Mouse (Mus musculus): ENCODE measurements around the gene Lnx2. TPM values are rescaled to one million over a fixed set of nuclear protein-coding genes. Genes with fewer than 3 reads are reported as not detected.

The Lnx2 gene
- polyA plus RNA-seq, 1 experiment from 2014 or later, result 9.9 TPM

- Histone ChIP-seq H3K27ac (ENCODE audit: low read depth, low read length) (no peak overlapping the region), H3K36me3 (ENCODE audit: control insufficient read depth, insufficient read depth, low read length) (no peaks in the 10 kb centered on the region), H3K4me1 (replicated peaks; ENCODE audit: control insufficient read depth, insufficient read depth, low read length) (no peaks in the 10 kb centered on the region), H3K9me3 (ENCODE audit: control insufficient read depth, low read length) (no peaks in the 10 kb centered on the region), H3K9ac (ENCODE audit: low read length) (no peak overlapping the region), H3K27me3 (ENCODE audit: control insufficient read depth, insufficient read depth, low read length) (no peaks in the 10 kb centered on the region), H3K4me2 (ENCODE audit: low read depth, low read length, severe bottlenecking) (no peak overlapping the region), H3K4me3 (ENCODE audit: low read depth, low read length) (no peak overlapping the region)
- WGBS, result 89% methylated on average over 9 of the region's 9 CpGs
- ATAC-seq (replicated peaks; ENCODE audit: low FRiP score) (no peak), DNase-seq (ENCODE audit: low spot score) (no peak)
These were observed 18.6 kb downstream of the Lnx2 start for GRCm38 (mm10) chr5:147057626-147058414.

GRCm38 (mm10) chr5:147056712-147057290, 19.6 kb downstream of the Lnx2 start:
- 89% methylated on average over 10 of the region's 10 CpGs for WGBS
- H3K4me2 ChIP-seq (ENCODE audit: low read depth, low read length, severe bottlenecking), result no peak overlapping the region
- ATAC-seq (replicated peaks; ENCODE audit: low FRiP score), result no peak

GRCm38 (mm10) chr5:147055572-147056245, 20.7 kb downstream of the Lnx2 start:
- no peak for DNase-seq (ENCODE audit: low spot score)
- Histone ChIP-seq H3K27ac (ENCODE audit: low read depth, low read length) (no peak overlapping the region), H3K9me3 (ENCODE audit: control insufficient read depth, low read length) (no peaks in the 10 kb centered on the region), H3K27me3 (ENCODE audit: control insufficient read depth, insufficient read depth, low read length) (no peaks in the 10 kb centered on the region), H3K4me3 (ENCODE audit: low read depth, low read length) (no peak overlapping the region), H3K36me3 (ENCODE audit: control insufficient read depth, insufficient read depth, low read length) (no peaks in the 10 kb centered on the region), H3K4me1 (replicated peaks; ENCODE audit: control insufficient read depth, insufficient read depth, low read length) (no peaks in the 10 kb centered on the region; the same call in 1 of the 2 replicates), H3K4me2 (ENCODE audit: low read depth, low read length, severe bottlenecking) (no peak overlapping the region), H3K9ac (ENCODE audit: low read length) (no peak overlapping the region)
- WGBS, result 89% methylated on average over 6 of the region's 6 CpGs
- no peak for ATAC-seq (replicated peaks; ENCODE audit: low FRiP score)

More at GRCm38 (mm10) chr5:147056712-147057290, 19.6 kb downstream of the Lnx2 start:
- no peaks in the 10 kb centered on the region; the same call in 1 of the 2 replicates for H3K4me1 ChIP-seq (replicated peaks; ENCODE audit: control insufficient read depth, insufficient read depth, low read length)
- no peak overlapping the region for H3K9ac ChIP-seq (ENCODE audit: low read length)
- H3K36me3 ChIP-seq (ENCODE audit: control insufficient read depth, insufficient read depth, low read length), result no peaks in the 10 kb centered on the region
- no peak for DNase-seq (ENCODE audit: low spot score)
- no peak overlapping the region for H3K27ac ChIP-seq (ENCODE audit: low read depth, low read length)
- H3K4me3 ChIP-seq (ENCODE audit: low read depth, low read length), result no peak overlapping the region
- H3K27me3 ChIP-seq (ENCODE audit: control insufficient read depth, insufficient read depth, low read length), result no peaks in the 10 kb centered on the region
- no peaks in the 10 kb centered on the region for H3K9me3 ChIP-seq (ENCODE audit: control insufficient read depth, low read length)

GRCm38 (mm10) chr5:147054747-147055270, 21.6 kb downstream of the Lnx2 start:
- no peaks in the 10 kb centered on the region; the same call in 1 of the 2 replicates for H3K4me1 ChIP-seq (replicated peaks; ENCODE audit: control insufficient read depth, insufficient read depth, low read length)
- H3K4me2 ChIP-seq (ENCODE audit: low read depth, low read length, severe bottlenecking), result no peak overlapping the region
- no peaks in the 10 kb centered on the region for H3K36me3 ChIP-seq (ENCODE audit: control insufficient read depth, insufficient read depth, low read length)
- no peak overlapping the region for H3K4me3 ChIP-seq (ENCODE audit: low read depth, low read length)
- no peak for ATAC-seq (replicated peaks; ENCODE audit: low FRiP score)
- no peaks in the 10 kb centered on the region for H3K9me3 ChIP-seq (ENCODE audit: control insufficient read depth, low read length)
- no peaks in the 10 kb centered on the region for H3K27me3 ChIP-seq (ENCODE audit: control insufficient read depth, insufficient read depth, low read length)
- DNase-seq (ENCODE audit: low spot score), result no peak
- no peak overlapping the region for H3K9ac ChIP-seq (ENCODE audit: low read length)
- no peak overlapping the region for H3K27ac ChIP-seq (ENCODE audit: low read depth, low read length)
- 82% methylated on average over 2 of the region's 2 CpGs for WGBS

- ATAC-seq (replicated peaks; ENCODE audit: low FRiP score) (no peak), DNase-seq (ENCODE audit: low spot score) (no peak)
- H3K27me3 ChIP-seq (ENCODE audit: control insufficient read depth, insufficient read depth, low read length), result no peaks in the 10 kb centered on the region
- no peak overlapping the region for H3K27ac ChIP-seq (ENCODE audit: low read depth, low read length)
- 91% methylated on average over 6 of the region's 6 CpGs for WGBS
- H3K4me2 ChIP-seq (ENCODE audit: low read depth, low read length, severe bottlenecking), result no peak overlapping the region
- no peaks in the 10 kb centered on the region; the same call in 1 of the 2 replicates for H3K4me1 ChIP-seq (replicated peaks; ENCODE audit: control insufficient read depth, insufficient read depth, low read length)
- H3K4me3 ChIP-seq (ENCODE audit: low read depth, low read length), result no peak overlapping the region
- no peaks in the 10 kb centered on the region for H3K36me3 ChIP-seq (ENCODE audit: control insufficient read depth, insufficient read depth, low read length)
- H3K9me3 ChIP-seq (ENCODE audit: control insufficient read depth, low read length), result no peaks in the 10 kb centered on the region
- H3K9ac ChIP-seq (ENCODE audit: low read length), result no peak overlapping the region
These were observed 22.1 kb downstream of the Lnx2 start for GRCm38 (mm10) chr5:147054328-147054727.

GRCm38 (mm10) chr5:147053481-147053880, 22.9 kb downstream of the Lnx2 start:
- Histone ChIP-seq H3K27me3 (ENCODE audit: control insufficient read depth, insufficient read depth, low read length) (no peaks in the 10 kb centered on the region), H3K9me3 (ENCODE audit: control insufficient read depth, low read length) (no peaks in the 10 kb centered on the region), H3K27ac (ENCODE audit: low read depth, low read length) (no peak overlapping the region), H3K4me2 (ENCODE audit: low read depth, low read length, severe bottlenecking) (no peak overlapping the region), H3K4me1 (replicated peaks; ENCODE audit: control insufficient read depth, insufficient read depth, low read length) (no peaks in the 10 kb centered on the region; the same call in 1 of the 2 replicates), H3K9ac (ENCODE audit: low read length) (no peak overlapping the region), H3K4me3 (ENCODE audit: low read depth, low read length) (no peak overlapping the region), H3K36me3 (ENCODE audit: control insufficient read depth, insufficient read depth, low read length) (no peaks in the 10 kb centered on the region)
- DNase-seq (ENCODE audit: low spot score), result no peak
- ATAC-seq (replicated peaks; ENCODE audit: low FRiP score), result no peak
- 81% methylated on average over 3 of the region's 3 CpGs for WGBS

- H3K36me3 ChIP-seq (ENCODE audit: control insufficient read depth, insufficient read depth, low read length), result no peaks in the 10 kb centered on the region
- ATAC-seq (replicated peaks; ENCODE audit: low FRiP score) (no peak), DNase-seq (ENCODE audit: low spot score) (no peak)
- no peak overlapping the region for H3K27ac ChIP-seq (ENCODE audit: low read depth, low read length)
- no peaks in the 10 kb centered on the region for H3K27me3 ChIP-seq (ENCODE audit: control insufficient read depth, insufficient read depth, low read length)
- 85% methylated on average over 6 of the region's 6 CpGs for whole genome bisulfite sequencing
- no peaks in the 10 kb centered on the region; the same call in 1 of the 2 replicates for H3K4me1 ChIP-seq (replicated peaks; ENCODE audit: control insufficient read depth, insufficient read depth, low read length)
- H3K4me2 ChIP-seq (ENCODE audit: low read depth, low read length, severe bottlenecking), result no peak overlapping the region
- no peak overlapping the region for H3K4me3 ChIP-seq (ENCODE audit: low read depth, low read length)
- no peak overlapping the region for H3K9ac ChIP-seq (ENCODE audit: low read length)
- no peaks in the 10 kb centered on the region for H3K9me3 ChIP-seq (ENCODE audit: control insufficient read depth, low read length)
These were observed 23.3 kb downstream of the Lnx2 start for GRCm38 (mm10) chr5:147053071-147053470.

GRCm38 (mm10) chr5:147052309-147052558, 24.2 kb downstream of the Lnx2 start:
- ATAC-seq (replicated peaks; ENCODE audit: low FRiP score), result no peak
- WGBS, result 71% methylated on average over 4 of the region's 4 CpGs

More at GRCm38 (mm10) chr5:147052309-147052558, 24.2 kb downstream of the Lnx2 start:
- Histone ChIP-seq H3K9me3 (ENCODE audit: control insufficient read depth, low read length) (no peaks in the 10 kb centered on the region), H3K4me1 (replicated peaks; ENCODE audit: control insufficient read depth, insufficient read depth, low read length) (no peaks in the 10 kb centered on the region; the same call in 1 of the 2 replicates), H3K36me3 (ENCODE audit: control insufficient read depth, insufficient read depth, low read length) (no peaks in the 10 kb centered on the region), H3K27ac (ENCODE audit: low read depth, low read length) (no peak overlapping the region), H3K27me3 (ENCODE audit: control insufficient read depth, insufficient read depth, low read length) (no peaks in the 10 kb centered on the region), H3K4me2 (ENCODE audit: low read depth, low read length, severe bottlenecking) (no peak overlapping the region), H3K9ac (ENCODE audit: low read length) (no peak overlapping the region), H3K4me3 (ENCODE audit: low read depth, low read length) (no peak overlapping the region)
- no peak for DNase-seq (ENCODE audit: low spot score)

Measured in forebrain, embryonic 11.5 days (tissue).